Mouse (Mus musculus) splenic B cell, adult 2 months (primary cell): ENCODE measurements around the gene R3hdm2.

Source experiments
- DNase-seq: peaks from one replicate; pipeline ENCODE4 v3.0.0-alpha.2; 2011; ENCODE audit warnings: low read depth, low spot score
- H3K27me3 ChIP-seq: 2 replicates; pipeline ENCODE4 v1.6.1; 2012; ENCODE audit warnings: mild to moderate bottlenecking, low read length, moderate library complexity, mixed read lengths; ENCODE audit not compliant: control insufficient read depth, poor library complexity, insufficient read depth, severe bottlenecking
- H3K36me3 ChIP-seq: 2 replicates; pipeline ENCODE4 v1.6.1; 2012; ENCODE audit warnings: mild to moderate bottlenecking, low read length, moderate library complexity, mixed read lengths; ENCODE audit not compliant: control insufficient read depth, poor library complexity, insufficient read depth, severe bottlenecking

Gene R3hdm2

GRCm38 (mm10) chr10:127519903-127520713 is 140.0 kb downstream of the R3hdm2 start:
- Histone ChIP-seq H3K36me3 (peaks cover 6% of the 10 kb centered on the region), H3K27me3 (no peaks in the 10 kb centered on the region)
- no peak for DNase-seq

- DNase-seq = no peak
- peaks cover 6% of the 10 kb centered on the region for H3K36me3 ChIP-seq
- H3K27me3 ChIP-seq = no peaks in the 10 kb centered on the region
These were observed 140.7 kb downstream of the R3hdm2 start for GRCm38 (mm10) chr10:127520714-127521357.

GRCm38 (mm10) chr10:127521611-127522080 is 141.5 kb downstream of the R3hdm2 start:
- Histone ChIP-seq H3K36me3 (peaks cover 6% of the 10 kb centered on the region), H3K27me3 (no peaks in the 10 kb centered on the region)
- DNase-seq = no peak

- no peaks in the 10 kb centered on the region for H3K27me3 ChIP-seq
- peaks cover 6% of the 10 kb centered on the region for H3K36me3 ChIP-seq
- DNase-seq = peak; percentile 91
These were observed 142.0 kb downstream of the R3hdm2 start, which contains the start of gene Shmt2 for GRCm38 (mm10) chr10:127522088-127522581. Gene Shmt2, minus strand, starts transcription at chr10:127522444.

GRCm38 (mm10) chr10:127524646-127525255 is 144.6 kb downstream of the R3hdm2 start:
- no peak for DNase-seq
- H3K36me3 ChIP-seq = no peaks in the 10 kb centered on the region
- no peaks in the 10 kb centered on the region for H3K27me3 ChIP-seq

GRCm38 (mm10) chr10:127526048-127526447 is 145.9 kb downstream of the R3hdm2 start:
- DNase-seq = peak; percentile 58
- no peaks in the 10 kb centered on the region for H3K36me3 ChIP-seq

GRCm38 (mm10) chr10:127526681-127527080 is 146.6 kb downstream of the R3hdm2 start:
- no peaks in the 10 kb centered on the region for H3K27me3 ChIP-seq
- peak; percentile 61 for DNase-seq
- H3K36me3 ChIP-seq = no peaks in the 10 kb centered on the region

More at GRCm38 (mm10) chr10:127526048-127526447, 145.9 kb downstream of the R3hdm2 start:
- H3K27me3 ChIP-seq = no peaks in the 10 kb centered on the region

GRCm38 (mm10) chr10:127527481-127527880 is 147.4 kb downstream of the R3hdm2 start:
- Histone ChIP-seq H3K27me3 (no peaks in the 10 kb centered on the region), H3K36me3 (no peaks in the 10 kb centered on the region)
- no peak for DNase-seq

- H3K36me3 ChIP-seq = no peaks in the 10 kb centered on the region
- H3K27me3 ChIP-seq = no peaks in the 10 kb centered on the region
- no peak for DNase-seq
These were observed 150.8 kb downstream of the R3hdm2 start for GRCm38 (mm10) chr10:127530945-127531344.

GRCm38 (mm10) chr10:127531548-127531947 is 151.4 kb downstream of the R3hdm2 start:
- Histone ChIP-seq H3K27me3 (no peaks in the 10 kb centered on the region), H3K36me3 (no peaks in the 10 kb centered on the region)
- no peak for DNase-seq

- DNase-seq = peak; percentile 43
- Histone ChIP-seq H3K36me3 (no peaks in the 10 kb centered on the region), H3K27me3 (no peaks in the 10 kb centered on the region)
These were observed 154.2 kb downstream of the R3hdm2 start, which contains the start of gene Nxph4 for GRCm38 (mm10) chr10:127534036-127534928. Gene Nxph4, minus strand, starts transcription at chr10:127534559.

- DNase-seq = peak; percentile 41
- Histone ChIP-seq H3K36me3 (no peaks in the 10 kb centered on the region), H3K27me3 (no peaks in the 10 kb centered on the region)
These were observed 154.8 kb downstream of the R3hdm2 start for GRCm38 (mm10) chr10:127534929-127535384.

- peak; percentile 78 for DNase-seq
- Histone ChIP-seq H3K36me3 (no peaks in the 10 kb centered on the region), H3K27me3 (no peaks in the 10 kb centered on the region)
These were observed 156.6 kb downstream of the R3hdm2 start for GRCm38 (mm10) chr10:127536586-127537314.
